20 mouse cellular contexts compared by ENCODE assay signal in genomic region chr5:100102395-100102794, GRCm38 (mm10). TPM values are rescaled to one million over a fixed set of nuclear protein-coding genes. Genes with fewer than 3 reads are reported as not detected.
"Had no signal": no experiment of that assay in that cellular context is flagged by ENCODE, and none has a peak within 500 bp of the region (broad histone marks: within the 10 kb centered on the region; RNA-seq: fewer than 3 reads in every experiment).

No protein-coding gene starts in this region.

- ATAC-seq: liver, postnatal 0 days; midbrain, embryonic 15.5 days had no signal

- H3K36me3 ChIP-seq: liver, embryonic 13.5 days; liver, embryonic 15.5 days; lung, embryonic 15.5 days; midbrain, embryonic 12.5 days; midbrain, embryonic 15.5 days; neural tube, embryonic 12.5 days; stomach, embryonic 15.5 days had no signal

- H3K27me3 ChIP-seq: liver, embryonic 13.5 days; liver, embryonic 15.5 days; lung, embryonic 15.5 days; midbrain, embryonic 12.5 days; midbrain, embryonic 15.5 days; neural tube, embryonic 12.5 days; stomach, embryonic 15.5 days had no signal

- H3K4me1 ChIP-seq: liver, embryonic 13.5 days; liver, embryonic 15.5 days; lung, embryonic 15.5 days; megakaryocyte, embryonic 14.5 days; midbrain, embryonic 12.5 days; midbrain, embryonic 15.5 days; neural tube, embryonic 12.5 days; stomach, embryonic 15.5 days had no signal

- H3K27ac ChIP-seq: liver, embryonic 13.5 days; liver, embryonic 15.5 days; lung, embryonic 15.5 days; macrophage; midbrain, embryonic 12.5 days; midbrain, embryonic 15.5 days; neural tube, embryonic 12.5 days; stomach, embryonic 15.5 days; stomach, postnatal 0 days had no signal

- H3K4me2 ChIP-seq: liver, embryonic 11.5 days; liver, embryonic 13.5 days; liver, embryonic 15.5 days; lung, embryonic 15.5 days; midbrain, embryonic 12.5 days; midbrain, embryonic 15.5 days; neural tube, embryonic 12.5 days; stomach, embryonic 15.5 days had no signal

- H3K9ac ChIP-seq: liver, embryonic 13.5 days; liver, embryonic 15.5 days; liver, postnatal 0 days; lung, embryonic 15.5 days; midbrain, embryonic 12.5 days; midbrain, embryonic 15.5 days; neural tube, embryonic 12.5 days; stomach, embryonic 15.5 days had no signal

- H3K4me3 ChIP-seq: liver, embryonic 13.5 days; liver, embryonic 15.5 days; lung, embryonic 15.5 days; megakaryocyte, embryonic 14.5 days; midbrain, embryonic 12.5 days; midbrain, embryonic 15.5 days; neural tube, embryonic 12.5 days; stomach, embryonic 15.5 days had no signal

- DNase-seq: liver, embryonic 13.5 days; liver, postnatal 0 days; lung, postnatal 14 days; right cerebral cortex, postnatal 14 days; thymus, adult 2 months; thymus, postnatal 25 days; thymus, postnatal 4 days had no signal

- H3K9me3 ChIP-seq: liver, embryonic 13.5 days; liver, embryonic 15.5 days; lung, embryonic 15.5 days; megakaryocyte, embryonic 14.5 days; midbrain, embryonic 12.5 days; midbrain, embryonic 15.5 days; neural tube, embryonic 12.5 days; stomach, embryonic 15.5 days had no signal

RNA-seq across cellular contexts. Expression of gene Tmem150c, which starts 57.2 kb away (rescaled TPM):
- total RNA-seq: megakaryocyte progenitor cell, adult 5-6 weeks; monocyte, adult 5-6 weeks; neutrophil, adult 5-6 weeks had no signal
